Mouse (Mus musculus) stomach, embryonic 16.5 days (tissue): ENCODE data around the gene Hnrnpf. TPM values are rescaled to one million over a fixed set of nuclear protein-coding genes. Genes with fewer than 3 reads are reported as not detected.

Source experiments
- ATAC-seq: fragments of 200-750 bp; cut with Nextera tagmentation; 2 replicates; pipeline ENCODE4 v1.8.0; 2017; ENCODE audit warnings: moderate number of reproducible peaks, moderate TSS enrichment; ENCODE audit not compliant: insufficient read depth, low FRiP score
- H3K27ac ChIP-seq: fragments of 300-500 bp; sonication (generic); 2 replicates; pipeline ENCODE4 v1.5.1; 2014; ENCODE audit warnings: low read length
- H3K27me3 ChIP-seq: fragments of 300-500 bp; sonication (generic); 2 replicates; pipeline ENCODE4 v1.6.1; 2014; ENCODE audit warnings: low read length, control low read depth, mixed read lengths; ENCODE audit not compliant: control insufficient read depth, insufficient read depth
- H3K36me3 ChIP-seq: fragments of 300-500 bp; sonication (generic); 2 replicates; pipeline ENCODE4 v1.6.1; 2014; ENCODE audit warnings: low read length; ENCODE audit not compliant: control insufficient read depth, insufficient read depth
- H3K4me1 ChIP-seq: fragments of 300-500 bp; sonication (generic); 2 replicates; pipeline ENCODE4 v1.6.1; 2014; ENCODE audit warnings: low read length, control low read depth, mixed read lengths; ENCODE audit not compliant: control insufficient read depth, insufficient read depth
- H3K4me2 ChIP-seq: fragments of 300-500 bp; sonication (generic); 2 replicates; pipeline ENCODE4 v1.6.1; 2014; ENCODE audit warnings: low read depth, low read length, mixed read lengths
- H3K4me3 ChIP-seq: fragments of 300-500 bp; sonication (generic); replicated peaks from 2 replicates; pipeline ENCODE4 v1.5.1; 2014; ENCODE audit warnings: mild to moderate bottlenecking, low read length
- H3K9ac ChIP-seq: fragments of 300-500 bp; sonication (generic); 2 replicates; pipeline ENCODE4 v1.6.1; 2014; ENCODE audit warnings: low read length
- H3K9me3 ChIP-seq: fragments of 300-500 bp; sonication (generic); replicated peaks from 2 replicates; pipeline ENCODE4 v1.6.1; 2016; ENCODE audit warnings: low read length, control low read depth; ENCODE audit not compliant: control insufficient read depth
- WGBS: fragments of 180-500 bp; shearing (Covaris S2); extraction: QIAGEN DNeasy Blood & Tissue Kit; methylation state at CpG from one replicate; pipeline ENCODE4 v1.1.7; 2014; 5-methylcytosine and 5-hydroxymethylcytosine counted together
- polyA plus RNA-seq: library from polyadenylated mRNA; unstranded; fragments of >200 nt; fragmentation: Nextera tagmentation; extraction: Ambion mirVana; gene quantifications from 2 replicates; pipeline ENCODE4 v1.2.1, GENCODE M21; 2015

The Hnrnpf gene
- polyA plus RNA-seq: 688 and 741 TPM in 2 replicates

- H3K27ac ChIP-seq: 0 out of 2 replicates have a peak within 1 kb of the TSS, but pooled peaks have one; percentile 22
- no peak for ATAC-seq
- no peaks in the 10 kb centered on the region for H3K9me3 ChIP-seq
- H3K27me3 ChIP-seq: no peaks in the 10 kb centered on the region
- H3K4me1 ChIP-seq: peaks cover 6% of the 10 kb centered on the region; the same call in 1 of the 2 replicates
- 72% methylated on average over 17 of the region's 17 CpGs for WGBS
- H3K4me2 ChIP-seq: no peak within 1 kb of the TSS
- H3K4me3 ChIP-seq: no peak within 1 kb of the TSS
- H3K36me3 ChIP-seq: no peaks in the 10 kb centered on the region
- no peak within 1 kb of the TSS for H3K9ac ChIP-seq
These were observed at the start of gene Hnrnpf for GRCm38 (mm10) chr6:117900126-117901080. Gene Hnrnpf, plus strand, starts transcription at chr6:117900324.

GRCm38 (mm10) chr6:117851747-117852146 is 48.4 kb upstream of the Hnrnpf start:
- Histone ChIP-seq H3K9me3 (no peaks in the 10 kb centered on the region), H3K9ac (no peak overlapping the region), H3K27me3 (no peaks in the 10 kb centered on the region), H3K4me1 (no peaks in the 10 kb centered on the region), H3K4me2 (no peak overlapping the region), H3K27ac (no peak overlapping the region), H3K4me3 (no peak overlapping the region), H3K36me3 (peaks cover 13% of the 10 kb centered on the region)
- WGBS: 63% methylated on average over 2 of the region's 2 CpGs
- no peak for ATAC-seq

- no peak overlapping the region for H3K4me2 ChIP-seq
- no peaks in the 10 kb centered on the region for H3K36me3 ChIP-seq
- no peak overlapping the region for H3K27ac ChIP-seq
- H3K9me3 ChIP-seq: no peaks in the 10 kb centered on the region
- H3K27me3 ChIP-seq: no peaks in the 10 kb centered on the region
- H3K4me1 ChIP-seq: no peaks in the 10 kb centered on the region
- H3K9ac ChIP-seq: no peak overlapping the region
- 73% methylated on average over 1 of the region's 1 CpGs for WGBS
- no peak overlapping the region for H3K4me3 ChIP-seq
- no peak for ATAC-seq
These were observed 42.1 kb upstream of the Hnrnpf start for GRCm38 (mm10) chr6:117857990-117858389.

- 49% methylated on average over 6 of the region's 6 CpGs for WGBS
These were observed 38.3 kb upstream of the Hnrnpf start, which contains the start of gene Zfp239 for GRCm38 (mm10) chr6:117861848-117862247. Gene Zfp239, plus strand, starts transcription at chr6:117862100.

GRCm38 (mm10) chr6:117862465-117862864 is 37.7 kb upstream of the Hnrnpf start:
- 74% methylated on average over 8 of the region's 8 CpGs for WGBS
- peak overlapping the region; percentile 59; the same call in 1 of the 2 replicates for H3K4me3 ChIP-seq
- ATAC-seq: no peak
- peak overlapping the region; percentile 84 for H3K4me2 ChIP-seq
- H3K4me1 ChIP-seq: peaks cover 7% of the 10 kb centered on the region
- H3K9ac ChIP-seq: no peak overlapping the region; the same call in 1 of the 2 replicates
- no peaks in the 10 kb centered on the region for H3K27me3 ChIP-seq
- H3K27ac ChIP-seq: no peak overlapping the region
- H3K36me3 ChIP-seq: no peaks in the 10 kb centered on the region
- no peaks in the 10 kb centered on the region for H3K9me3 ChIP-seq

More at GRCm38 (mm10) chr6:117861848-117862247, 38.3 kb upstream of the Hnrnpf start, which contains the start of gene Zfp239:
- no peaks in the 10 kb centered on the region for H3K36me3 ChIP-seq
- H3K4me3 ChIP-seq: peak within 1 kb of the TSS; percentile 59
- H3K4me1 ChIP-seq: peaks cover 7% of the 10 kb centered on the region
- H3K9me3 ChIP-seq: no peaks in the 10 kb centered on the region
- H3K27me3 ChIP-seq: no peaks in the 10 kb centered on the region
- H3K9ac ChIP-seq: peak within 1 kb of the TSS; percentile 72
- peak within 1 kb of the TSS; percentile 84 for H3K4me2 ChIP-seq
- no peak within 1 kb of the TSS for H3K27ac ChIP-seq
- ATAC-seq: no peak

- no peaks in the 10 kb centered on the region for H3K36me3 ChIP-seq
- WGBS: 2% methylated on average over 26 of the region's 26 CpGs
- no peaks in the 10 kb centered on the region for H3K9me3 ChIP-seq
- peak; percentile 80 for ATAC-seq
- no peaks in the 10 kb centered on the region for H3K27me3 ChIP-seq
- H3K27ac ChIP-seq: no peak overlapping the region
- peak overlapping the region; percentile 72 for H3K9ac ChIP-seq
- H3K4me2 ChIP-seq: peak overlapping the region; percentile 84
- H3K4me1 ChIP-seq: peaks cover 7% of the 10 kb centered on the region
- peak overlapping the region; percentile 59 for H3K4me3 ChIP-seq
These were observed 37.1 kb upstream of the Hnrnpf start for GRCm38 (mm10) chr6:117862899-117863620.

- Histone ChIP-seq H3K4me2 (peak overlapping the region; percentile 84), H3K9me3 (no peaks in the 10 kb centered on the region), H3K27me3 (no peaks in the 10 kb centered on the region), H3K4me3 (peak overlapping the region; percentile 59), H3K9ac (0 out of 2 replicates have a peak overlapping the region, but pooled peaks have one; percentile 72), H3K4me1 (peaks cover 7% of the 10 kb centered on the region), H3K36me3 (no peaks in the 10 kb centered on the region), H3K27ac (no peak overlapping the region)
- no peak for ATAC-seq
- WGBS: 92% methylated on average over 8 of the region's 8 CpGs
These were observed 36.4 kb upstream of the Hnrnpf start for GRCm38 (mm10) chr6:117863751-117864150.

- no peaks in the 10 kb centered on the region for H3K9me3 ChIP-seq
- H3K4me3 ChIP-seq: no peak overlapping the region
- no peak overlapping the region for H3K27ac ChIP-seq
- no peak overlapping the region for H3K4me2 ChIP-seq
- no peaks in the 10 kb centered on the region; the same call in 1 of the 2 replicates for H3K27me3 ChIP-seq
- no peaks in the 10 kb centered on the region for H3K36me3 ChIP-seq
- peaks cover 7% of the 10 kb centered on the region for H3K4me1 ChIP-seq
- H3K9ac ChIP-seq: no peak overlapping the region
- no peak for ATAC-seq
- 86% methylated on average over 8 of the region's 8 CpGs for WGBS
These were observed 31.9 kb upstream of the Hnrnpf start for GRCm38 (mm10) chr6:117868187-117868586.
